Mouse (Mus musculus) cerebellum, adult 2 months (tissue): ENCODE results near the gene Hpse.

Experiments
- CTCF ChIP-seq: fragments of 200-500 bp; IDR thresholded peaks from 2 replicates; pipeline ENCODE4 v1.5.1; 2011; ENCODE audit warnings: low read depth, mild to moderate bottlenecking, control low read depth, low read length, moderate library complexity, borderline replicate concordance; ENCODE audit not compliant: insufficient read depth
- POLR2A ChIP-seq: fragments of 200-500 bp; IDR thresholded peaks from 2 replicates; pipeline ENCODE4 v1.6.1; 2011; ENCODE audit warnings: low read length, control low read depth, borderline replicate concordance; ENCODE audit not compliant: insufficient read depth

- TF ChIP-seq CTCF (no peak), POLR2A (no peak)
These were observed 21.6 kb downstream of the Hpse start for GRCm38 (mm10) chr5:100697886-100698285.
